Mouse (Mus musculus): ENCODE measurements around the gene Zbtb41. TPM values are rescaled to one million over a fixed set of nuclear protein-coding genes. Genes with fewer than 3 reads are reported as not detected.
"Not testable (repeated sequence)": the region's sequence is repeated elsewhere in the genome, so short reads cannot be mapped to it uniquely, and the experiment has no call there.

The Zbtb41 gene
- polyA plus RNA-seq (2015; fragmentation: Nextera tagmentation; extraction: Ambion mirVana) = 9.4 and 10.1 TPM in 2 replicates

GRCm38 (mm10) chr1:139421875-139422791, at the start of gene Zbtb41:
TSS of gene Zbtb41 (plus strand) at chr1:139422288.
- under 1% methylated on average over 73 of the region's 88 CpGs for WGBS

GRCm38 (mm10) chr1:139375900-139376299, 46.2 kb upstream of the Zbtb41 start:
- no peaks in the 10 kb centered on the region for H3K27me3 ChIP-seq
- H3K4me3 ChIP-seq = no peak overlapping the region
- no peak for ATAC-seq (ENCODE audit: low FRiP score, low read depth)
- no peaks in the 10 kb centered on the region for H3K36me3 ChIP-seq
- H3K27ac ChIP-seq = no peak overlapping the region
- H3K4me2 ChIP-seq (replicated peaks) = no peak overlapping the region
- peaks cover 5% of the 10 kb centered on the region; the same call in 1 of the 2 replicates for H3K4me1 ChIP-seq
- 47% methylated on average over 6 of the region's 6 CpGs for WGBS
- no peak overlapping the region for H3K9ac ChIP-seq
- no peaks in the 10 kb centered on the region for H3K9me3 ChIP-seq

More at GRCm38 (mm10) chr1:139421875-139422791, at the start of gene Zbtb41:
- H3K27ac ChIP-seq = peak within 1 kb of the TSS; percentile 92
- H3K9ac ChIP-seq = peak within 1 kb of the TSS; percentile 93
- H3K4me2 ChIP-seq (replicated peaks) = peak within 1 kb of the TSS; percentile 76
- no peaks in the 10 kb centered on the region for H3K9me3 ChIP-seq
- H3K4me1 ChIP-seq = peaks cover 34% of the 10 kb centered on the region
- ATAC-seq (ENCODE audit: low FRiP score, low read depth) = peak; percentile 97
- peaks cover 2% of the 10 kb centered on the region; the same call in 1 of the 2 replicates for H3K36me3 ChIP-seq
- peak within 1 kb of the TSS; percentile 85 for H3K4me3 ChIP-seq
- no peaks in the 10 kb centered on the region for H3K27me3 ChIP-seq

GRCm38 (mm10) chr1:139376638-139377286, 45.3 kb upstream of the Zbtb41 start, which contains the start of gene Crb1:
TSS of gene Crb1 (minus strand) at chr1:139377100.
- Histone ChIP-seq H3K36me3 (no peaks in the 10 kb centered on the region), H3K27ac (no peak within 1 kb of the TSS), H3K27me3 (no peaks in the 10 kb centered on the region), H3K4me3 (no peak within 1 kb of the TSS), H3K9ac (peak within 1 kb of the TSS; percentile 31; the same call in 1 of the 2 replicates), H3K9me3 (no peaks in the 10 kb centered on the region), H3K4me2 (replicated peaks) (peak within 1 kb of the TSS; percentile 31; the same call in 1 of the 2 replicates), H3K4me1 (peaks cover 5% of the 10 kb centered on the region; the same call in 1 of the 2 replicates)
- no peak for ATAC-seq (ENCODE audit: low FRiP score, low read depth)
- WGBS = 13% methylated on average over 5 of the region's 5 CpGs

- Histone ChIP-seq H3K4me3 (no peak overlapping the region), H3K9ac (no peak overlapping the region), H3K27ac (no peak overlapping the region), H3K4me2 (replicated peaks) (no peak overlapping the region), H3K27me3 (no peaks in the 10 kb centered on the region), H3K4me1 (peaks cover 5% of the 10 kb centered on the region; the same call in 1 of the 2 replicates), H3K9me3 (no peaks in the 10 kb centered on the region), H3K36me3 (no peaks in the 10 kb centered on the region)
- 27% methylated on average over 11 of the region's 11 CpGs for WGBS
- ATAC-seq (ENCODE audit: low FRiP score, low read depth) = peak; percentile 48; the same call in 1 of the 2 replicates
These were observed 43.0 kb upstream of the Zbtb41 start for GRCm38 (mm10) chr1:139378861-139379620.

GRCm38 (mm10) chr1:139379621-139379984, 42.5 kb upstream of the Zbtb41 start:
- no peak overlapping the region for H3K4me3 ChIP-seq
- no peak overlapping the region for H3K9ac ChIP-seq
- WGBS = 21% methylated on average over 4 of the region's 4 CpGs
- no peak overlapping the region for H3K27ac ChIP-seq
- H3K36me3 ChIP-seq = no peaks in the 10 kb centered on the region
- ATAC-seq (ENCODE audit: low FRiP score, low read depth) = no peak
- H3K27me3 ChIP-seq = no peaks in the 10 kb centered on the region
- H3K4me1 ChIP-seq = peaks cover 5% of the 10 kb centered on the region; the same call in 1 of the 2 replicates
- H3K9me3 ChIP-seq = no peaks in the 10 kb centered on the region
- no peak overlapping the region for H3K4me2 ChIP-seq (replicated peaks)

GRCm38 (mm10) chr1:139391747-139392146, 30.3 kb upstream of the Zbtb41 start:
- Histone ChIP-seq H3K36me3 (no peaks in the 10 kb centered on the region), H3K9me3 (no peaks in the 10 kb centered on the region), H3K4me2 (replicated peaks) (no peak overlapping the region), H3K4me3 (no peak overlapping the region), H3K27ac (no peak overlapping the region), H3K27me3 (no peaks in the 10 kb centered on the region), H3K4me1 (no peaks in the 10 kb centered on the region), H3K9ac (no peak overlapping the region)
- ATAC-seq (ENCODE audit: low FRiP score, low read depth) = no peak
- WGBS = 41% methylated on average over 2 of the region's 2 CpGs

- Histone ChIP-seq H3K9me3 (no peaks in the 10 kb centered on the region), H3K27ac (no peak overlapping the region), H3K4me3 (no peak overlapping the region), H3K27me3 (no peaks in the 10 kb centered on the region), H3K4me1 (no peaks in the 10 kb centered on the region), H3K36me3 (no peaks in the 10 kb centered on the region), H3K9ac (no peak overlapping the region), H3K4me2 (replicated peaks) (no peak overlapping the region)
- ATAC-seq (ENCODE audit: low FRiP score, low read depth) = no peak
- 48% methylated on average over 1 of the region's 1 CpGs for WGBS
These were observed 25.5 kb upstream of the Zbtb41 start for GRCm38 (mm10) chr1:139396589-139396988.

- Histone ChIP-seq H3K27ac (no peak overlapping the region), H3K27me3 (no peaks in the 10 kb centered on the region), H3K4me1 (no peaks in the 10 kb centered on the region), H3K4me2 (replicated peaks) (no peak overlapping the region), H3K9me3 (no peaks in the 10 kb centered on the region), H3K4me3 (no peak overlapping the region), H3K36me3 (no peaks in the 10 kb centered on the region), H3K9ac (no peak overlapping the region)
- ATAC-seq (ENCODE audit: low FRiP score, low read depth) = no peak
These were observed 16.3 kb upstream of the Zbtb41 start for GRCm38 (mm10) chr1:139405766-139406165.

GRCm38 (mm10) chr1:139407701-139408100, 14.4 kb upstream of the Zbtb41 start:
- Histone ChIP-seq H3K4me1 (no peaks in the 10 kb centered on the region), H3K4me3 (no peak overlapping the region), H3K36me3 (no peaks in the 10 kb centered on the region), H3K27ac (no peak overlapping the region), H3K4me2 (replicated peaks) (no peak overlapping the region), H3K27me3 (no peaks in the 10 kb centered on the region), H3K9ac (no peak overlapping the region), H3K9me3 (no peaks in the 10 kb centered on the region)
- ATAC-seq (ENCODE audit: low FRiP score, low read depth) = no peak
- WGBS = 57% methylated on average over 5 of the region's 5 CpGs

GRCm38 (mm10) chr1:139412365-139412764, 9.7 kb upstream of the Zbtb41 start:
- not testable (repeated sequence) for ATAC-seq (ENCODE audit: low FRiP score, low read depth); H3K36me3 ChIP-seq; H3K27me3 ChIP-seq; H3K27ac ChIP-seq; H3K9me3 ChIP-seq; H3K9ac ChIP-seq; H3K4me2 ChIP-seq (replicated peaks); H3K4me1 ChIP-seq; H3K4me3 ChIP-seq
- WGBS = 82% methylated on average over 2 of the region's 2 CpGs

GRCm38 (mm10) chr1:139413465-139413864, 8.6 kb upstream of the Zbtb41 start:
- 80% methylated on average over 3 of the region's 3 CpGs for WGBS
- no peak overlapping the region for H3K4me2 ChIP-seq (replicated peaks)
- no peaks in the 10 kb centered on the region for H3K27me3 ChIP-seq
- H3K4me3 ChIP-seq = no peak overlapping the region
- H3K9me3 ChIP-seq = no peaks in the 10 kb centered on the region
- no peak overlapping the region for H3K9ac ChIP-seq
- H3K36me3 ChIP-seq = no peaks in the 10 kb centered on the region
- no peak overlapping the region for H3K27ac ChIP-seq
- no peak for ATAC-seq (ENCODE audit: low FRiP score, low read depth)
- H3K4me1 ChIP-seq = no peaks in the 10 kb centered on the region

GRCm38 (mm10) chr1:139421521-139421874, 590 bp upstream of the Zbtb41 start:
- WGBS = 6% methylated on average over 8 of the region's 8 CpGs
- H3K27ac ChIP-seq = no peak overlapping the region; the same call in 1 of the 2 replicates
- ATAC-seq (ENCODE audit: low FRiP score, low read depth) = no peak

More at GRCm38 (mm10) chr1:139421521-139421874, 590 bp upstream of the Zbtb41 start:
- Histone ChIP-seq H3K4me1 (peaks cover 30% of the 10 kb centered on the region), H3K4me2 (replicated peaks) (peak overlapping the region; percentile 76), H3K9me3 (no peaks in the 10 kb centered on the region), H3K27me3 (no peaks in the 10 kb centered on the region), H3K36me3 (no peaks in the 10 kb centered on the region), H3K9ac (peak overlapping the region; percentile 93), H3K4me3 (peak overlapping the region; percentile 85)

Measured in limb, embryonic 13.5 days (tissue).